Mouse (Mus musculus): Measurements from ENCODE around the gene Arhgap18. TPM values are rescaled to one million over a fixed set of nuclear protein-coding genes. Genes with fewer than 3 reads are reported as not detected.

The Arhgap18 gene
- polyA plus RNA-seq, 1 experiment from 2014 or later: 20.9 TPM

DNA sequence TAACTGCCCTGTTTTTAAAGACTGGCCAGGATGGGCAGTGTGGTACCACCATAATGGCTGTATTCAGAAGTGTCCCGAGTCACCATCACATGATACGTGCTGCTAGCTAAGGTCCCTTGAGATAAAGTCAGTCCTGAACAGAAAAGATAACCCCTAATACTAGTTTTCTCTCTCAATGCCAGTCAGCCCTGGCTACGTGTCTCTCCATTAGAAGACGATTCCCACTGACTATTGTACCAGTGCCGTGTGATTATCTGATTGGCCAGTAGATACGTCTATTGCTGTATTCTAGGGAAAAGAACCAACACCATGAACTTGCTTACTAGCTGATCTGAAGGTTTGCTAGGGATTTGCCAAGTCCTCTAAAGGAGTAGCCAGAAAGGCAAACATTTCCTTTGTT is 785 bp downstream of the Arhgap18 start:
- Histone ChIP-seq H3K4me3 (ENCODE audit: low read depth, low read length) (no peak overlapping the region), H3K27ac (ENCODE audit: low read depth, low read length) (no peak overlapping the region), H3K36me3 (ENCODE audit: control insufficient read depth, insufficient read depth, low read length) (no peaks in the 10 kb centered on the region), H3K27me3 (ENCODE audit: control insufficient read depth, insufficient read depth, low read length) (no peaks in the 10 kb centered on the region), H3K4me1 (replicated peaks; ENCODE audit: control insufficient read depth, insufficient read depth, low read length) (no peaks in the 10 kb centered on the region), H3K9me3 (ENCODE audit: control insufficient read depth, low read length) (no peaks in the 10 kb centered on the region), H3K4me2 (ENCODE audit: low read depth, low read length, severe bottlenecking) (no peak overlapping the region), H3K9ac (ENCODE audit: low read length) (no peak overlapping the region)
- no peak for ATAC-seq (replicated peaks; ENCODE audit: low FRiP score)
- WGBS: 93% methylated on average over 6 of the region's 6 CpGs
- DNase-seq (ENCODE audit: low spot score): no peak

DNA sequence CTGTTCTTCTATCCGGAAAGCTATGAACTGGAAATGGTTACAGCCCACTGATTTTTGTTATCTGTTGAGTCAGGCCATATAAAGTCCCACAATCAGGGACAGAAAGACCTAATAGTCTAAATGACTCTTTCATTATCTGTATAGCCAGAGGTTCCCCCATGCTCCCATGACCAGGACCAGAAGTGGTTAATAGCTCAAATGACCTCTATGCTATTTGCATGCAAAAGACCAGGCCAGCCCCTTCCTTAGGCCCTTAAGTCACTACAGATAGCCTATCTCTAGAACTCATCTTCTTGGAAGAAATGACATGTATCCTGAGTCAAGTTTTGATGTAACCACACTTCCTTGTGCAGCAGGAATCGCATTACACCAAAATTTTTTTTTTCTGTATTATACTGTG is 4.0 kb downstream of the Arhgap18 start:
- DNase-seq (ENCODE audit: low spot score) (no peak), ATAC-seq (replicated peaks; ENCODE audit: low FRiP score) (no peak)
- Histone ChIP-seq H3K4me1 (replicated peaks; ENCODE audit: control insufficient read depth, insufficient read depth, low read length) (no peaks in the 10 kb centered on the region), H3K4me2 (ENCODE audit: low read depth, low read length, severe bottlenecking) (no peak overlapping the region), H3K9me3 (ENCODE audit: control insufficient read depth, low read length) (no peaks in the 10 kb centered on the region), H3K27me3 (ENCODE audit: control insufficient read depth, insufficient read depth, low read length) (no peaks in the 10 kb centered on the region), H3K36me3 (ENCODE audit: control insufficient read depth, insufficient read depth, low read length) (no peaks in the 10 kb centered on the region), H3K27ac (ENCODE audit: low read depth, low read length) (no peak overlapping the region), H3K4me3 (ENCODE audit: low read depth, low read length) (no peak overlapping the region), H3K9ac (ENCODE audit: low read length) (no peak overlapping the region)
- WGBS: 87% methylated on average over 2 of the region's 2 CpGs

DNA sequence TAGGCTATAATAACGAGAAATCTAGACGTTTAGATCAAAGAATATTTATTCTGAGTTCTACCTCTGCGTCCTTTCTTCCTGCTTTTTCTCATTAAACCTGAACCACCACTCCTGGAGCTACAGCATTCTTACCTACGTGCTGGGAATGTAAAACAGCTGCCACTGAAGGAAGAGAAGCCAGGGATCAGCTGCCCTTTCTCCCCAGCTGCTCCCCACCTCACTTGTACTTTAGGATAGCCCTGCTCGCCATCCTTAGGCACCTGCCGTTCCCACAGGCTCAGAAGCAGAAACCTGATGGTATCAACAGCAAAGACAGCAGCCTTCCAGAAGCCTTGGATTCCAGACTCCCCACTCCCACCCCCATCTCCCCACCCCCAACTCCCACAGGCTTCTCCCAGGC is 6.2 kb downstream of the Arhgap18 start:
- Histone ChIP-seq H3K4me2 (ENCODE audit: low read depth, low read length, severe bottlenecking) (no peak overlapping the region), H3K4me3 (ENCODE audit: low read depth, low read length) (no peak overlapping the region), H3K9ac (ENCODE audit: low read length) (no peak overlapping the region), H3K4me1 (replicated peaks; ENCODE audit: control insufficient read depth, insufficient read depth, low read length) (no peaks in the 10 kb centered on the region), H3K36me3 (ENCODE audit: control insufficient read depth, insufficient read depth, low read length) (no peaks in the 10 kb centered on the region), H3K27me3 (ENCODE audit: control insufficient read depth, insufficient read depth, low read length) (no peaks in the 10 kb centered on the region), H3K9me3 (ENCODE audit: control insufficient read depth, low read length) (no peaks in the 10 kb centered on the region), H3K27ac (ENCODE audit: low read depth, low read length) (no peak overlapping the region)
- DNase-seq (ENCODE audit: low spot score): no peak
- 47% methylated on average over 6 of the region's 6 CpGs for WGBS
- ATAC-seq (replicated peaks; ENCODE audit: low FRiP score): no peak

- H3K36me3 ChIP-seq (ENCODE audit: control insufficient read depth, insufficient read depth, low read length): no peaks in the 10 kb centered on the region
- H3K27me3 ChIP-seq (ENCODE audit: control insufficient read depth, insufficient read depth, low read length): no peaks in the 10 kb centered on the region
- DNase-seq (ENCODE audit: low spot score) (no peak), ATAC-seq (replicated peaks; ENCODE audit: low FRiP score) (no peak)
- H3K4me2 ChIP-seq (ENCODE audit: low read depth, low read length, severe bottlenecking): no peak overlapping the region
- WGBS: 83% methylated on average over 4 of the region's 4 CpGs
- H3K9me3 ChIP-seq (ENCODE audit: control insufficient read depth, low read length): no peaks in the 10 kb centered on the region
- no peak overlapping the region for H3K27ac ChIP-seq (ENCODE audit: low read depth, low read length)
- no peak overlapping the region for H3K9ac ChIP-seq (ENCODE audit: low read length)
- H3K4me1 ChIP-seq (replicated peaks; ENCODE audit: control insufficient read depth, insufficient read depth, low read length): no peaks in the 10 kb centered on the region
- no peak overlapping the region for H3K4me3 ChIP-seq (ENCODE audit: low read depth, low read length)
Measured at GRCm38 (mm10) chr10:26761103-26761502, 7.9 kb downstream of the Arhgap18 start.

GRCm38 (mm10) chr10:26761991-26762903 is 9.0 kb downstream of the Arhgap18 start:
- no peak for DNase-seq (ENCODE audit: low spot score)
- WGBS: 84% methylated on average over 9 of the region's 9 CpGs

GRCm38 (mm10) chr10:26767196-26767595 is 14.0 kb downstream of the Arhgap18 start:
- Histone ChIP-seq H3K4me2 (ENCODE audit: low read depth, low read length, severe bottlenecking) (no peak overlapping the region), H3K9ac (ENCODE audit: low read length) (no peak overlapping the region), H3K9me3 (ENCODE audit: control insufficient read depth, low read length) (no peaks in the 10 kb centered on the region), H3K4me3 (ENCODE audit: low read depth, low read length) (no peak overlapping the region), H3K27me3 (ENCODE audit: control insufficient read depth, insufficient read depth, low read length) (no peaks in the 10 kb centered on the region), H3K27ac (ENCODE audit: low read depth, low read length) (no peak overlapping the region), H3K4me1 (replicated peaks; ENCODE audit: control insufficient read depth, insufficient read depth, low read length) (no peaks in the 10 kb centered on the region), H3K36me3 (ENCODE audit: control insufficient read depth, insufficient read depth, low read length) (no peaks in the 10 kb centered on the region)
- no peak for DNase-seq (ENCODE audit: low spot score)
- no peak for ATAC-seq (replicated peaks; ENCODE audit: low FRiP score)
- 91% methylated on average over 3 of the region's 3 CpGs for WGBS

More at GRCm38 (mm10) chr10:26761991-26762903, 9.0 kb downstream of the Arhgap18 start:
- Histone ChIP-seq H3K4me3 (ENCODE audit: low read depth, low read length) (no peak overlapping the region), H3K27ac (ENCODE audit: low read depth, low read length) (no peak overlapping the region), H3K9ac (ENCODE audit: low read length) (no peak overlapping the region), H3K36me3 (ENCODE audit: control insufficient read depth, insufficient read depth, low read length) (no peaks in the 10 kb centered on the region), H3K4me2 (ENCODE audit: low read depth, low read length, severe bottlenecking) (no peak overlapping the region), H3K27me3 (ENCODE audit: control insufficient read depth, insufficient read depth, low read length) (no peaks in the 10 kb centered on the region), H3K9me3 (ENCODE audit: control insufficient read depth, low read length) (no peaks in the 10 kb centered on the region), H3K4me1 (replicated peaks; ENCODE audit: control insufficient read depth, insufficient read depth, low read length) (no peaks in the 10 kb centered on the region)
- no peak for ATAC-seq (replicated peaks; ENCODE audit: low FRiP score)

DNA sequence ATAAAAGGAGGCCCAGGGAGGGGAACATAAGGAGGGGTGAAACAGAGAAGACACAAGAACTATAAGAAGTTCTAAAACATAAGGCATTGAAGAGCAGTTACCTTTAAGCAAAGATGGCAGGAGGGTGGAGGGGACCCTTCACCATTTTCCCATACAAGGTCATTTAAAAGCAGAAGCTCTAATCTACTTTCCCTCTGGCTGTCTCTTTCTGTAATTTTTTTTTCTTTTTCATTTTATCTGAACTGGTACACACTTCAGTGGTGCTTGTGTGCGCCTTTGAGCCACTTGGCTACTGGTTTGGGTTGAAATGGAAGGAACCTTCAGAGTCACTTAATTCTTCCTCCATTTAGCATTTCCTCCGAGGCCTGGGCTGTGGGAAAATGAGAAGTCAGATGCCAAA is 15.7 kb downstream of the Arhgap18 start:
- Histone ChIP-seq H3K9ac (ENCODE audit: low read length) (no peak overlapping the region), H3K27ac (ENCODE audit: low read depth, low read length) (no peak overlapping the region), H3K4me2 (ENCODE audit: low read depth, low read length, severe bottlenecking) (no peak overlapping the region), H3K27me3 (ENCODE audit: control insufficient read depth, insufficient read depth, low read length) (no peaks in the 10 kb centered on the region), H3K36me3 (ENCODE audit: control insufficient read depth, insufficient read depth, low read length) (no peaks in the 10 kb centered on the region), H3K4me1 (replicated peaks; ENCODE audit: control insufficient read depth, insufficient read depth, low read length) (peaks cover 2% of the 10 kb centered on the region; the same call in 1 of the 2 replicates), H3K4me3 (ENCODE audit: low read depth, low read length) (no peak overlapping the region), H3K9me3 (ENCODE audit: control insufficient read depth, low read length) (no peaks in the 10 kb centered on the region)
- ATAC-seq (replicated peaks; ENCODE audit: low FRiP score) (no peak), DNase-seq (ENCODE audit: low spot score) (no peak)
- 83% methylated on average over 2 of the region's 2 CpGs for WGBS

DNA sequence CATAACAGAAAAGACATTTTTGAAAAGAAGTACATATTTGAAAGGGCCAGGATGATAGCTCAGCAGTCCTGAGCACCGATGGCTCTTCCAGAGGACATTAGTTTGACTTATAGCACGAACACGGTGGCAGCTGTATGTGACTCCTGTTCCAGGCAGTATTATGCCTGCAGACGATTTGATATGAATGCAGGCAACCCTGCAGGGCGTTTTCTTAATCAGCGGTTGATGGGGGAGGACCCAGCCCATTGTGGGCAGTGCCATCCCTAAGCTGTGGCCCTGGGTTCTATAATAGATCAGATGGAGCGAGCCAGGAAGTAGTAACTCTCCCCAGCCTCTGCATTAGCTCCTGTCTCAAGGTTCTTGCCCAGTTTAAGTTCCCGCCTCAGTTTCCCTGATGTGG is 16.8 kb downstream of the Arhgap18 start:
- no peak for ATAC-seq (replicated peaks; ENCODE audit: low FRiP score)

More for the DNA sequence above, 16.8 kb downstream of the Arhgap18 start:
- no peaks in the 10 kb centered on the region for H3K9me3 ChIP-seq (ENCODE audit: control insufficient read depth, low read length)
- H3K9ac ChIP-seq (ENCODE audit: low read length): no peak overlapping the region
- 84% methylated on average over 8 of the region's 8 CpGs for WGBS
- no peaks in the 10 kb centered on the region for H3K36me3 ChIP-seq (ENCODE audit: control insufficient read depth, insufficient read depth, low read length)
- H3K4me2 ChIP-seq (ENCODE audit: low read depth, low read length, severe bottlenecking): no peak overlapping the region
- peaks cover 3% of the 10 kb centered on the region; the same call in 1 of the 2 replicates for H3K4me1 ChIP-seq (replicated peaks; ENCODE audit: control insufficient read depth, insufficient read depth, low read length)
- no peak overlapping the region for H3K4me3 ChIP-seq (ENCODE audit: low read depth, low read length)
- DNase-seq (ENCODE audit: low spot score): no peak
- no peak overlapping the region for H3K27ac ChIP-seq (ENCODE audit: low read depth, low read length)
- no peaks in the 10 kb centered on the region for H3K27me3 ChIP-seq (ENCODE audit: control insufficient read depth, insufficient read depth, low read length)
